Mouse (Mus musculus): ENCODE data around the gene Card9. TPM values are rescaled to one million over a fixed set of nuclear protein-coding genes. Genes with fewer than 3 reads are reported as not detected.
A peak's percentile ranks its signal among the peaks of the same experiment; 100 is the strongest.

The Card9 gene
- polyA plus RNA-seq, 1 experiment, result not detected

GRCm38 (mm10) chr2:26342044-26342443 lies 18.7 kb downstream of the Card9 start:
- WGBS, result 9% methylated on average over 10 of the region's 10 CpGs
- Histone ChIP-seq H3K4me3 (ENCODE audit: insufficient read depth, low read depth, low read length) (peak overlapping the region; percentile 65), H3K4me1 (ENCODE audit: control insufficient read depth, insufficient read depth, low read length) (peaks cover 67% of the 10 kb centered on the region), H3K27ac (ENCODE audit: insufficient read depth, low read depth, low read length) (peak overlapping the region; percentile 99)
- TF ChIP-seq CTCF (IDR thresholded peaks at IDR 0.05; ENCODE audit: insufficient read depth, low read depth, low read length) (no peak), POLR2A (IDR thresholded peaks at IDR 0.05; ENCODE audit: insufficient read depth, low read depth, low read length) (peak; percentile 89)

GRCm38 (mm10) chr2:26341510-26341981 lies 19.2 kb downstream of the Card9 start:
- H3K27ac ChIP-seq (ENCODE audit: insufficient read depth, low read depth, low read length), result peak overlapping the region; percentile 92
- WGBS, result 27% methylated on average over 2 of the region's 2 CpGs
- TF ChIP-seq POLR2A (IDR thresholded peaks at IDR 0.05; ENCODE audit: insufficient read depth, low read depth, low read length) (no peak), CTCF (IDR thresholded peaks at IDR 0.05; ENCODE audit: insufficient read depth, low read depth, low read length) (no peak)

GRCm38 (mm10) chr2:26339204-26339551 lies 21.5 kb downstream of the Card9 start:
- peak overlapping the region; percentile 92 for H3K27ac ChIP-seq (ENCODE audit: insufficient read depth, low read depth, low read length)
- no peak for TF ChIP-seq POLR2A (IDR thresholded peaks at IDR 0.05; ENCODE audit: insufficient read depth, low read depth, low read length)

More at GRCm38 (mm10) chr2:26341510-26341981, 19.2 kb downstream of the Card9 start:
- Histone ChIP-seq H3K4me3 (ENCODE audit: insufficient read depth, low read depth, low read length) (peak overlapping the region; percentile 17), H3K4me1 (ENCODE audit: control insufficient read depth, insufficient read depth, low read length) (peaks cover 62% of the 10 kb centered on the region)

GRCm38 (mm10) chr2:26338302-26339203 lies 22.2 kb downstream of the Card9 start:
- 32% methylated on average over 9 of the region's 13 CpGs for WGBS
- H3K27ac ChIP-seq (ENCODE audit: insufficient read depth, low read depth, low read length), result peak overlapping the region; percentile 92
- peak overlapping the region; percentile 10; the same call in 1 of the 2 replicates for H3K4me3 ChIP-seq (ENCODE audit: insufficient read depth, low read depth, low read length)
- H3K4me1 ChIP-seq (ENCODE audit: control insufficient read depth, insufficient read depth, low read length), result peaks cover 44% of the 10 kb centered on the region
- TF ChIP-seq POLR2A (IDR thresholded peaks at IDR 0.05; ENCODE audit: insufficient read depth, low read depth, low read length), result no peak
- TF ChIP-seq CTCF (IDR thresholded peaks at IDR 0.05; ENCODE audit: insufficient read depth, low read depth, low read length), result no peak

More at GRCm38 (mm10) chr2:26339204-26339551, 21.5 kb downstream of the Card9 start:
- H3K4me3 ChIP-seq (ENCODE audit: insufficient read depth, low read depth, low read length), result no peak overlapping the region
- H3K4me1 ChIP-seq (ENCODE audit: control insufficient read depth, insufficient read depth, low read length), result peaks cover 44% of the 10 kb centered on the region
- WGBS, result 57% methylated on average over 5 of the region's 5 CpGs

GRCm38 (mm10) chr2:26330702-26331101 lies 30.0 kb downstream of the Card9 start:
- Histone ChIP-seq H3K27ac (ENCODE audit: insufficient read depth, low read depth, low read length) (peak overlapping the region; percentile 15; the same call in 1 of the 2 replicates), H3K4me3 (ENCODE audit: insufficient read depth, low read depth, low read length) (no peak overlapping the region), H3K4me1 (ENCODE audit: control insufficient read depth, insufficient read depth, low read length) (peaks cover 38% of the 10 kb centered on the region)
- TF ChIP-seq CTCF (IDR thresholded peaks at IDR 0.05; ENCODE audit: insufficient read depth, low read depth, low read length) (no peak), POLR2A (IDR thresholded peaks at IDR 0.05; ENCODE audit: insufficient read depth, low read depth, low read length) (no peak)
- 68% methylated on average over 6 of the region's 6 CpGs for WGBS

- TF ChIP-seq POLR2A (IDR thresholded peaks at IDR 0.05; ENCODE audit: insufficient read depth, low read depth, low read length) (no peak), CTCF (IDR thresholded peaks at IDR 0.05; ENCODE audit: insufficient read depth, low read depth, low read length) (no peak)
- H3K4me3 ChIP-seq (ENCODE audit: insufficient read depth, low read depth, low read length), result no peak overlapping the region
- WGBS, result 73% methylated on average over 4 of the region's 4 CpGs
- H3K27ac ChIP-seq (ENCODE audit: insufficient read depth, low read depth, low read length), result peak overlapping the region; percentile 15
- H3K4me1 ChIP-seq (ENCODE audit: control insufficient read depth, insufficient read depth, low read length), result peaks cover 42% of the 10 kb centered on the region
These were observed 30.7 kb downstream of the Card9 start for GRCm38 (mm10) chr2:26330056-26330468.

- no peak overlapping the region for H3K4me3 ChIP-seq (ENCODE audit: insufficient read depth, low read depth, low read length)
- 40% methylated on average over 8 of the region's 8 CpGs for WGBS
- H3K27ac ChIP-seq (ENCODE audit: insufficient read depth, low read depth, low read length), result peak overlapping the region; percentile 15
- H3K4me1 ChIP-seq (ENCODE audit: control insufficient read depth, insufficient read depth, low read length), result peaks cover 47% of the 10 kb centered on the region
- TF ChIP-seq CTCF (IDR thresholded peaks at IDR 0.05; ENCODE audit: insufficient read depth, low read depth, low read length) (no peak), POLR2A (IDR thresholded peaks at IDR 0.05; ENCODE audit: insufficient read depth, low read depth, low read length) (no peak)
These were observed 31.3 kb downstream of the Card9 start for GRCm38 (mm10) chr2:26329402-26329801.

GRCm38 (mm10) chr2:26327852-26328251 lies 32.9 kb downstream of the Card9 start:
- WGBS, result 68% methylated on average over 4 of the region's 4 CpGs
- Histone ChIP-seq H3K4me3 (ENCODE audit: insufficient read depth, low read depth, low read length) (no peak overlapping the region), H3K4me1 (ENCODE audit: control insufficient read depth, insufficient read depth, low read length) (peaks cover 46% of the 10 kb centered on the region), H3K27ac (ENCODE audit: insufficient read depth, low read depth, low read length) (no peak overlapping the region)
- TF ChIP-seq CTCF (IDR thresholded peaks at IDR 0.05; ENCODE audit: insufficient read depth, low read depth, low read length) (no peak), POLR2A (IDR thresholded peaks at IDR 0.05; ENCODE audit: insufficient read depth, low read depth, low read length) (no peak)
